Mouse (Mus musculus): ENCODE data around the gene D3Ertd751e.

Gene D3Ertd751e

DNA sequence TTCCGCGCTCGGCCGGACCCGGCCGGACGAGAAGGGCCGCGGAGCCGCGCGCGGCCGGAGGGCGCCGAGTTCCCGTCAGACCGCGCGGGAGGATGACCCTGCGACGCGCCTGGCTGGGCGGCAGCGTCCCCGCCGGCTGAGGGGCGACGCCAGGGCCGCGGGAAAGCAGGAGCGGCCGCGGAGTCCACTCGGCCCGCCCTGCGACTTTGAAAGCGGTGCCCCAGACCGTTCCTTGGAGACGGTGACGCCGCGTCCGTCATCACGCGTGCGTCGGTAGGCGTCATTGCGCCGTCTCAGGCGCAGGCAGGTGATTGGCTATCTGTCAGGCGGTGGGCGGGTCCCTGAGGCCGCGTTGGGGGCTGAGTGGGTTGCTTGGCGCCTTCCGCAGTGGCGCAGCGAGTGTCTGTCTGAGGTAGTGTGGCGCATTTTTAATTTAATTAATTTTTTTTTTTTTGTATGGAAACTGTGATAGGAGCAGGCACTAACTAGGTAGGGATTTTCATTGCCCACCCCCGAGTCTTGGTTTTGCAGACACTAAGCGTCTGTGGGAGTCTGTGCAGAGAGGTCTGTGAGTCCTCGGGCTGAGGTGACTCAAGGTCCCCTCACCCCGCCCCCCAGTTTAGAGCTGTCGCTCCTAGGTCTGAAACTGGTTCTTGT lies at the start of gene D3Ertd751e, which contains the start of gene Sclt1:
Gene D3Ertd751e (plus strand): TSS at position 334 of the 657 bp plus-strand sequence.
Gene Sclt1 (minus strand): TSS at position 237 of the 657 bp plus-strand sequence.
- DNase-seq, result peak; percentile 96

DNA sequence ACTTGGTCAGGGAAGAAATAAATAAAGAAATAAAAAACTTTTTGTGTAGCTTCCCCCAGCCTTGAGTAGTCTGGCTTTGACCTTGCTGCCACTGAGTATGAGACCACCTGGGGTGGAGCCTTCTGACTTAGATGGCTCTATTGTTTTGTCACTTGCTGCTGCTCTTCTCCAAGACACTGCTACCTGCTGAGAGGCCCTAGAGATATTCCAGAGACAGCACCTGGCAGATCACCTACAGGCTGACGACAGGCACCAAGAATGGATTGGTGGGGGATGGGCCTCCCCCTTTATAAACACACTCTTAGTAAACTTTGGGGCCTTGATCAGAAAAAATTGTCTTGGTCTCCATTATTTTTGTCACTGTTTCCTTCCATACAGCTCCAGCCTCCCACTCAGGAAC lies 46.7 kb upstream of the D3Ertd751e start:
- no peak for DNase-seq

DNA sequence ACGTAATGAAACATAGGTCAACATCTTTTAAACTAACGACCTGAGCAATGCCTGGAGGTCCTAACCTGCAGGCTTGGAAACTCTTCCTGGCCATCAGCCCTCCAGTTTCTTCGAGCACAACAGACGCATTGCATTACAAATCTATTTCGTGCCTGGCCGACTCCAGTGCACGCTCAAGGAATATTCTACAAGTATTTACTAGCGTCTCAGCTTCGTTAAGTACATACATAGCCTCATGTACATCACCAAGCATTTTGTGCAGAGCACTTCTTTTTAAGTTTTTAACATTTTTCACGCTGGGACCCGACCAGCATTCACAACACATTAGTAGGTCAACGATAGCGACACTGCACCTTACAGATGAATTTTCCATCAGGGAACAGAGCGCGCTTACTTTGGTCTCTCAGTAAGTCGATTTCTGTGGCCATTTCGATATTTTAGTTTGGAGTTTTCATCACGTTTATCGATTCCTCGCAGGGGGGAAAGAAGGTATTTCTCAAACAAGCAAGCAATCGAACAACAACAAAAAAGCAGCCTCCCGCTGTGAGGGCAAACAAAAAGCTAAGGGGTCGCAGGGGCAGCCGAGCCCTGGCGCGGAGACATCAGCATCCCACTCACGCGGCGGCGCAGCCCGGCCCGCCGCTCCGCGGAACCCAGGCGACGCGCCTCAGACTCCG lies 672 bp upstream of the D3Ertd751e start:
- DNase-seq, result peak in 1 of 2 experiments; percentile 4

DNA sequence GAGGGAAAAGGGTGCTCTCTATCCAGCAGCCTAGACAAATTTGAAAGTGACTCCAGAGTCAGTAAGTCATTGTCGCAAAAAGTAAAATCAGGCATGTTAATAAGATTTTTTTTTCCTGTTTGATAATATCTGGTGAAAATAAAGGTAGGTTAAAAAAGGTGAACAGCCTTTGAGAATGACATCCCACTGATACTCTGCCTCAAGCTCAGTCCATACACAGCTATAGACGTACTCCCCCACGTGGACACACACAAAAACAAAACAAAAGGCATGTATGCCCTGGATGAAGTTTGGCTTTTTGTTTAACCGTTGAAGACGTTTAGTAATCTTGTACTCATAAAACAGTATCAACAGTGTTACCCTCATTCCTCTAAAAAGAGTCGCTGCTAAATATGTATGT lies 1.0 kb downstream of the D3Ertd751e start:
- peak; percentile 7 to 10 for DNase-seq

DNA sequence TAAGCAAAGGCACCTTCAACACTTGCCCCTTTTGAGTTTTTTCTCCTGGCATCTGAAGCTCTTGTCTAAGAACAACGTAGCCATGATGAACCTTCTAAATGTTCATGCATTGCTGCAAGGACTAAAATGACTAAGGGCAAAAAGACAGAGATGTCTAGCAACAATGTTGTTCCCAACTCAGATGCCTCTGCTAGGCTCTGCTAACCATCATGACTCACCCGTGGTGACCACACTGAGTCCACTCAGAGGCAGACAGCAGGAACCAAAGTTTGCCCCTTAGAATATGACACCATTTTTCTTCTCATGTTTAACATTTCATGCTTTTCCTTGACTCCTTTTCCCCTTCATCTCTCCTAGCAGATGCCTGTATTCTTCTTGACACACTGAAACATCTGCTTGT lies 12.1 kb downstream of the D3Ertd751e start:
- DNase-seq, result no peak

DNA sequence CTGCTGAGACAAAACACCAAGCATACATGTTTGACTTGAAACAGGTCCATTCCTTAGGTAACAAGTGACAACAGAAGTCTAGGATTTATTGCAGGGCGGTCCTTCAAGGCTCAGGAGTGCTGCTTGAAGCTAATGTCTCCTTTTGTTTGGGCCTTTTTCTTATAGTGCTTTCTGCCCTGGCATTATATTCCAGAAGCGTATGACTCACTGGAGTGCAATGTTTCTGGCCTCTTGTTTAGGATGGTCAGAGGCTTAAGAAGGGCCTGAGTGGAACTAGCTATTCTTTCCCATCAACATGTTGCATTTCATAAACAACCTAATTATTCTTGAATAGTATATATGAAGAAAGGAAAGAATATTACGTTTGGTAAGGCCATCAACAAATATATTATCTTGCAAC lies 19.7 kb downstream of the D3Ertd751e start:
- DNase-seq, result no peak

DNA sequence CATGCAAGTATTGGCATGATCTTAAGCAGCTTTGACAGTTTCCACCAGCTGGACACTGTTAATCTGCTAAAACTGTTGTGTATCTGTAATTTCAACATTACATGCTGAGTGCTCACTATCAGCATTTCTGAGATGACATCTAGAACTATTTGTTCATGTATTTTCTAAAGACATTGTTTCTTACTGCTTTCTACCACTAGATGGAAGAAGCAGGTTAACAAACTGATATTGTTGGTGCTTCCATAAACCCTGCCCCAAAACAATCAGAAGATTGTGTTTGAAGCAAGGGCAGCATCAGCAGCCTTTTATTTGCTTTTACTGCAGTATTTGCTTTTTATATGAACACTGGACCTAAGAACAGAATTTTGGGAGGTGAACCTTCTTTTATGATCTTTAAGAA lies 70.0 kb downstream of the D3Ertd751e start:
- DNase-seq, result no peak
